8 mouse cellular contexts compared by ENCODE assay signal in genomic region chr10:24711071-24711470, GRCm38 (mm10). TPM values are rescaled to one million over a fixed set of nuclear protein-coding genes. Genes with fewer than 3 reads are reported as not detected.
DNase-seq lines count a peak whose midpoint lies in the region; ATAC-seq and TF ChIP-seq lines count a peak whose summit lies in the region.

No protein-coding gene starts in this region.

- TF ChIP-seq CTCF in ES-Bruce4 (IDR thresholded peaks at IDR 0.05; ENCODE audit: low read depth, low read length) = no peak

- no peak overlapping the region for H3K27ac ChIP-seq in ES-Bruce4 (ENCODE audit: insufficient read depth, low read length)
- H3K27ac ChIP-seq in heart, embryonic 12.5 days (ENCODE audit: poor library complexity, severe bottlenecking) = no peak overlapping the region
- no peak overlapping the region for H3K27ac ChIP-seq in limb, embryonic 12.5 days
- no peak overlapping the region for H3K27ac ChIP-seq in neural tube, embryonic 14.5 days (ENCODE audit: low read depth, low read length)

- no peaks in the 10 kb centered on the region for H3K4me1 ChIP-seq in ES-Bruce4 (ENCODE audit: control insufficient read depth, insufficient read depth, low read length)
- no peaks in the 10 kb centered on the region for H3K4me1 ChIP-seq in heart, embryonic 12.5 days (replicated peaks)
- peaks cover 9% of the 10 kb centered on the region for H3K4me1 ChIP-seq in limb, embryonic 12.5 days (replicated peaks)
- H3K4me1 ChIP-seq in neural tube, embryonic 14.5 days (ENCODE audit: control insufficient read depth, insufficient read depth, low read length) = peaks cover 4% of the 10 kb centered on the region

- H3K9ac ChIP-seq in ES-Bruce4 (ENCODE audit: low read depth, poor library complexity, severe bottlenecking) = peak overlapping the region; percentile 56
- H3K9ac ChIP-seq in heart, embryonic 12.5 days = peak overlapping the region; percentile 76
- H3K9ac ChIP-seq in limb, embryonic 12.5 days (replicated peaks) = peak overlapping the region; percentile 75; the same call in 1 of the 2 replicates
- H3K9ac ChIP-seq in neural tube, embryonic 14.5 days (replicated peaks; ENCODE audit: low read depth, low read length) = no peak overlapping the region

- peak overlapping the region; percentile 56 for H3K4me3 ChIP-seq in ES-Bruce4 (ENCODE audit: low read depth, low read length)
- H3K4me3 ChIP-seq in heart, embryonic 12.5 days = peak overlapping the region; percentile 70
- H3K4me3 ChIP-seq in limb, embryonic 12.5 days (replicated peaks) = peak overlapping the region; percentile 68
- peak overlapping the region; percentile 45 for H3K4me3 ChIP-seq in neural tube, embryonic 14.5 days (ENCODE audit: low read depth, low read length)

- TF ChIP-seq POLR2A in ES-Bruce4 (IDR thresholded peaks at IDR 0.05; ENCODE audit: insufficient read depth, low read length) = no peak

- peak overlapping the region; percentile 90 for H3K4me2 ChIP-seq in heart, embryonic 12.5 days
- peak overlapping the region; percentile 96 for H3K4me2 ChIP-seq in limb, embryonic 12.5 days
- peak overlapping the region; percentile 54 for H3K4me2 ChIP-seq in neural tube, embryonic 14.5 days (ENCODE audit: low read depth, low read length)

- H3K36me3 ChIP-seq in ES-Bruce4 (ENCODE audit: control insufficient read depth, insufficient read depth, low read length, poor library complexity, severe bottlenecking) = no peaks in the 10 kb centered on the region
- no peaks in the 10 kb centered on the region for H3K36me3 ChIP-seq in heart, embryonic 12.5 days
- H3K36me3 ChIP-seq in limb, embryonic 12.5 days = no peaks in the 10 kb centered on the region
- no peaks in the 10 kb centered on the region for H3K36me3 ChIP-seq in neural tube, embryonic 14.5 days (ENCODE audit: control insufficient read depth, insufficient read depth, low read length)

- 20% methylated on average over 10 of the region's 10 CpGs for WGBS in heart, embryonic 12.5 days
- 17% methylated on average over 10 of the region's 10 CpGs for WGBS in limb, embryonic 12.5 days
- 14% methylated on average over 10 of the region's 10 CpGs for WGBS in neural tube, embryonic 14.5 days

- peaks cover 11% of the 10 kb centered on the region for H3K27me3 ChIP-seq in ES-Bruce4 (ENCODE audit: control insufficient read depth, insufficient read depth, low read length, poor library complexity, severe bottlenecking)
- no peaks in the 10 kb centered on the region for H3K27me3 ChIP-seq in heart, embryonic 12.5 days (replicated peaks)
- peaks cover 3% of the 10 kb centered on the region; the same call in 1 of the 2 replicates for H3K27me3 ChIP-seq in limb, embryonic 12.5 days
- H3K27me3 ChIP-seq in neural tube, embryonic 14.5 days (ENCODE audit: control insufficient read depth, insufficient read depth, low read length) = 0 out of 2 replicates have a peak, but pooled peaks cover 3% of the 10 kb centered on the region

- no peaks in the 10 kb centered on the region for H3K9me3 ChIP-seq in ES-Bruce4 (replicated peaks; ENCODE audit: control insufficient read depth, insufficient read depth, low read length, poor library complexity, severe bottlenecking)
- no peaks in the 10 kb centered on the region for H3K9me3 ChIP-seq in heart, embryonic 12.5 days (replicated peaks)
- no peaks in the 10 kb centered on the region for H3K9me3 ChIP-seq in limb, embryonic 12.5 days
- H3K9me3 ChIP-seq in neural tube, embryonic 14.5 days (ENCODE audit: control insufficient read depth, low read length) = no peaks in the 10 kb centered on the region

- no peak for TF ChIP-seq EP300 in ES-Bruce4 (IDR thresholded peaks at IDR 0.05; ENCODE audit: insufficient read depth, low read depth, low read length)

- no peak for ATAC-seq in heart, embryonic 12.5 days (ENCODE audit: insufficient number of reproducible peaks, low FRiP score)
- no peak for ATAC-seq in limb, embryonic 12.5 days (ENCODE audit: insufficient number of reproducible peaks, insufficient read depth, low FRiP score, low TSS enrichment, low read depth)
- 0 out of 2 replicates have a peak, but pooled peaks have one; percentile 13 for ATAC-seq in neural tube, embryonic 14.5 days (ENCODE audit: low read depth)

- DNase-seq in cerebellum, postnatal 10 days = peak; percentile 7 to 16
- no peak for DNase-seq in cerebellum, adult 9-10 months
- no peak for DNase-seq in spleen, postnatal 4 days (ENCODE audit: low spot score in 2 of 2)
- no peak for DNase-seq in adrenal gland, postnatal 36 days

RNA-seq across cellular contexts. Expression of gene Enpp1, which starts 0.9 kb away (rescaled TPM):
- 0.78 and 1.3 TPM in 2 replicates for polyA plus RNA-seq in ES-Bruce4 (2011; ENCODE audit: insufficient read depth, insufficient read length, low read depth, missing spikeins)
- 7.3 and 8.0 TPM in 2 replicates for polyA plus RNA-seq in heart, embryonic 12.5 days (2016; fragmentation: Nextera tagmentation; extraction: Ambion mirVana)
- 3.3 and 3.6 TPM in 2 replicates for polyA plus RNA-seq in limb, embryonic 12.5 days (2016; fragmentation: Nextera tagmentation; extraction: Ambion mirVana)
- polyA plus RNA-seq in neural tube, embryonic 14.5 days (2014; fragmentation: Nextera tagmentation; extraction: Ambion mirVana) = 0.52 and 5.3 TPM in 2 replicates
- total RNA-seq in adrenal gland, postnatal 36 days (2021) = 1 to 10 TPM; 2.7 to 3.8 TPM

Comparison
In these comparisons a context has a peak if more than half of its experiments do, and no peak if none do; other contexts are left out.
1. DNase-seq: peak in cerebellum, postnatal 10 days (2 of 2); none in cerebellum, adult 9-10 months (single experiment), spleen, postnatal 4 days (0 of 2) and adrenal gland, postnatal 36 days (0 of 2).
2. Peak in every context shown above with its lines, with median percentiles within 50 percentile points of each other: H3K4me3 ChIP-seq and H3K4me2 ChIP-seq.